Mouse (Mus musculus): Measurements from ENCODE around the gene Scaf1.

The Scaf1 gene

GRCm38 (mm10) chr7:44953561-44953960 lies 62.6 kb downstream of the Scaf1 start:
- DNase-seq, result no peak

All from kidney, postnatal 25 days (tissue).